Mouse (Mus musculus): ENCODE results near the gene Wdr17. TPM values are rescaled to one million over a fixed set of nuclear protein-coding genes. Genes with fewer than 3 reads are reported as not detected.

Gene Wdr17
- polyA plus RNA-seq, 1 experiment from 2014 or later: not detected

DNA sequence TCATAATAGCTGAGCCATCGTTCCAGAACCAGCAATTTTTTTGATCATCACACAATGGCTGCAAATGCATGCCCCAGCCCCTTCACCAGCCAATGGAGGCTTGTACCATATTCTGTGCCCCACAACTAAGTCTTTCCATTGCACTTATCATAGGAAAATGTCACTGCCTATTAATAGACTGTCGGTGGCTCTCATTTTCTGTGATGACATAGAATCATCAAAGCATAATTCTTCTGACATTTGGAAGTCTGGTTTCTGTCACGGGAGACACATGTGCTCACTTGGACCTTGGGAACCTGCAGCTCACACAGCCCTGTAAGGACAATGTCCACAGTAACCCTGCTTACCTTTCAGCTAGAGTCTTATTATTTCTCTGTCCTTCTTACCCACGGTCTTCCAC, 424 bp downstream of the Wdr17 start:
- no peaks in the 10 kb centered on the region; the same call in 1 of the 2 replicates for H3K9me3 ChIP-seq (replicated peaks; ENCODE audit: control insufficient read depth, low read length)
- no peak overlapping the region for H3K9ac ChIP-seq (ENCODE audit: low read depth, low read length)
- no peak for ATAC-seq (ENCODE audit: low read depth)
- H3K4me1 ChIP-seq (ENCODE audit: control insufficient read depth, low read depth, low read length): no peaks in the 10 kb centered on the region
- H3K4me3 ChIP-seq (ENCODE audit: low read depth, low read length): no peak overlapping the region
- H3K4me2 ChIP-seq (ENCODE audit: low read depth, low read length): no peak overlapping the region
- H3K36me3 ChIP-seq (ENCODE audit: control insufficient read depth, insufficient read depth): no peaks in the 10 kb centered on the region
- 62% methylated on average over 4 of the region's 4 CpGs for WGBS (ENCODE audit: insufficient replicate concordance)
- no peaks in the 10 kb centered on the region for H3K27me3 ChIP-seq (ENCODE audit: control insufficient read depth, insufficient read depth, low read depth, low read length)
- H3K27ac ChIP-seq (ENCODE audit: low read length): no peak overlapping the region

- Histone ChIP-seq H3K4me3 (ENCODE audit: low read depth, low read length) (no peak overlapping the region), H3K4me1 (ENCODE audit: control insufficient read depth, low read depth, low read length) (no peaks in the 10 kb centered on the region), H3K9ac (ENCODE audit: low read depth, low read length) (no peak overlapping the region), H3K27me3 (ENCODE audit: control insufficient read depth, insufficient read depth, low read depth, low read length) (no peaks in the 10 kb centered on the region), H3K27ac (ENCODE audit: low read length) (no peak overlapping the region), H3K9me3 (replicated peaks; ENCODE audit: control insufficient read depth, low read length) (no peaks in the 10 kb centered on the region), H3K36me3 (ENCODE audit: control insufficient read depth, insufficient read depth) (no peaks in the 10 kb centered on the region), H3K4me2 (ENCODE audit: low read depth, low read length) (no peak overlapping the region)
- no peak for ATAC-seq (ENCODE audit: low read depth)
- 63% methylated on average over 4 of the region's 4 CpGs for WGBS (ENCODE audit: insufficient replicate concordance)
Measured at GRCm38 (mm10) chr8:54876458-54876857, 10.5 kb downstream of the Wdr17 start.

GRCm38 (mm10) chr8:54864761-54865064, 22.3 kb downstream of the Wdr17 start:
- Histone ChIP-seq H3K36me3 (ENCODE audit: control insufficient read depth, insufficient read depth) (no peaks in the 10 kb centered on the region), H3K4me1 (ENCODE audit: control insufficient read depth, low read depth, low read length) (no peaks in the 10 kb centered on the region), H3K4me3 (ENCODE audit: low read depth, low read length) (no peak overlapping the region), H3K27ac (ENCODE audit: low read length) (no peak overlapping the region), H3K27me3 (ENCODE audit: control insufficient read depth, insufficient read depth, low read depth, low read length) (no peaks in the 10 kb centered on the region), H3K4me2 (ENCODE audit: low read depth, low read length) (no peak overlapping the region), H3K9ac (ENCODE audit: low read depth, low read length) (no peak overlapping the region), H3K9me3 (replicated peaks; ENCODE audit: control insufficient read depth, low read length) (no peaks in the 10 kb centered on the region)
- 43% methylated on average over 1 of the region's 1 CpGs for WGBS (ENCODE audit: insufficient replicate concordance)
- ATAC-seq (ENCODE audit: low read depth): no peak

- Histone ChIP-seq H3K9me3 (replicated peaks; ENCODE audit: control insufficient read depth, low read length) (no peaks in the 10 kb centered on the region), H3K4me1 (ENCODE audit: control insufficient read depth, low read depth, low read length) (no peaks in the 10 kb centered on the region), H3K4me2 (ENCODE audit: low read depth, low read length) (no peak overlapping the region), H3K9ac (ENCODE audit: low read depth, low read length) (no peak overlapping the region), H3K27me3 (ENCODE audit: control insufficient read depth, insufficient read depth, low read depth, low read length) (no peaks in the 10 kb centered on the region), H3K4me3 (ENCODE audit: low read depth, low read length) (no peak overlapping the region), H3K36me3 (ENCODE audit: control insufficient read depth, insufficient read depth) (no peaks in the 10 kb centered on the region), H3K27ac (ENCODE audit: low read length) (no peak overlapping the region)
- WGBS (ENCODE audit: insufficient replicate concordance): 51% methylated on average over 4 of the region's 4 CpGs
- no peak for ATAC-seq (ENCODE audit: low read depth)
Measured at GRCm38 (mm10) chr8:54864038-54864760, 22.8 kb downstream of the Wdr17 start.

GRCm38 (mm10) chr8:54836029-54836959, 50.7 kb downstream of the Wdr17 start:
- H3K27me3 ChIP-seq (ENCODE audit: control insufficient read depth, insufficient read depth, low read depth, low read length): no peaks in the 10 kb centered on the region
- no peak overlapping the region for H3K4me3 ChIP-seq (ENCODE audit: low read depth, low read length)
- no peak for ATAC-seq (ENCODE audit: low read depth)
- no peaks in the 10 kb centered on the region for H3K36me3 ChIP-seq (ENCODE audit: control insufficient read depth, insufficient read depth)
- no peaks in the 10 kb centered on the region for H3K4me1 ChIP-seq (ENCODE audit: control insufficient read depth, low read depth, low read length)
- H3K9me3 ChIP-seq (replicated peaks; ENCODE audit: control insufficient read depth, low read length): no peaks in the 10 kb centered on the region
- 66% methylated on average over 5 of the region's 5 CpGs for WGBS (ENCODE audit: insufficient replicate concordance)
- H3K4me2 ChIP-seq (ENCODE audit: low read depth, low read length): no peak overlapping the region
- no peak overlapping the region for H3K27ac ChIP-seq (ENCODE audit: low read length)
- H3K9ac ChIP-seq (ENCODE audit: low read depth, low read length): no peak overlapping the region

- H3K9ac ChIP-seq (ENCODE audit: low read depth, low read length): no peak overlapping the region
- H3K4me2 ChIP-seq (ENCODE audit: low read depth, low read length): no peak overlapping the region
- H3K4me3 ChIP-seq (ENCODE audit: low read depth, low read length): no peak overlapping the region
- no peak overlapping the region for H3K27ac ChIP-seq (ENCODE audit: low read length)
- H3K36me3 ChIP-seq (ENCODE audit: control insufficient read depth, insufficient read depth): no peaks in the 10 kb centered on the region
- no peaks in the 10 kb centered on the region for H3K4me1 ChIP-seq (ENCODE audit: control insufficient read depth, low read depth, low read length)
- H3K27me3 ChIP-seq (ENCODE audit: control insufficient read depth, insufficient read depth, low read depth, low read length): no peaks in the 10 kb centered on the region
- 43% methylated on average over 4 of the region's 4 CpGs for WGBS (ENCODE audit: insufficient replicate concordance)
- H3K9me3 ChIP-seq (replicated peaks; ENCODE audit: control insufficient read depth, low read length): no peaks in the 10 kb centered on the region
- no peak for ATAC-seq (ENCODE audit: low read depth)
Measured at GRCm38 (mm10) chr8:54829794-54830426, 57.1 kb downstream of the Wdr17 start.

- no peak overlapping the region for H3K4me2 ChIP-seq (ENCODE audit: low read depth, low read length)
- no peak overlapping the region for H3K27ac ChIP-seq (ENCODE audit: low read length)
- H3K4me3 ChIP-seq (ENCODE audit: low read depth, low read length): no peak overlapping the region
- H3K9me3 ChIP-seq (replicated peaks; ENCODE audit: control insufficient read depth, low read length): no peaks in the 10 kb centered on the region
- no peaks in the 10 kb centered on the region for H3K4me1 ChIP-seq (ENCODE audit: control insufficient read depth, low read depth, low read length)
- ATAC-seq (ENCODE audit: low read depth): no peak
- H3K27me3 ChIP-seq (ENCODE audit: control insufficient read depth, insufficient read depth, low read depth, low read length): no peaks in the 10 kb centered on the region
- no peaks in the 10 kb centered on the region for H3K36me3 ChIP-seq (ENCODE audit: control insufficient read depth, insufficient read depth)
- WGBS (ENCODE audit: insufficient replicate concordance): 51% methylated on average over 2 of the region's 2 CpGs
- no peak overlapping the region for H3K9ac ChIP-seq (ENCODE audit: low read depth, low read length)
Measured at GRCm38 (mm10) chr8:54827974-54828373, 59.0 kb downstream of the Wdr17 start.

GRCm38 (mm10) chr8:54822956-54823355, 64.0 kb downstream of the Wdr17 start:
- WGBS (ENCODE audit: insufficient replicate concordance): 62% methylated on average over 5 of the region's 5 CpGs
- no peak overlapping the region for H3K27ac ChIP-seq (ENCODE audit: low read length)
- H3K36me3 ChIP-seq (ENCODE audit: control insufficient read depth, insufficient read depth): no peaks in the 10 kb centered on the region
- no peaks in the 10 kb centered on the region for H3K27me3 ChIP-seq (ENCODE audit: control insufficient read depth, insufficient read depth, low read depth, low read length)
- H3K4me1 ChIP-seq (ENCODE audit: control insufficient read depth, low read depth, low read length): no peaks in the 10 kb centered on the region
- H3K9me3 ChIP-seq (replicated peaks; ENCODE audit: control insufficient read depth, low read length): no peaks in the 10 kb centered on the region
- no peak for ATAC-seq (ENCODE audit: low read depth)
- no peak overlapping the region for H3K9ac ChIP-seq (ENCODE audit: low read depth, low read length)
- no peak overlapping the region for H3K4me3 ChIP-seq (ENCODE audit: low read depth, low read length)
- no peak overlapping the region for H3K4me2 ChIP-seq (ENCODE audit: low read depth, low read length)

- ATAC-seq (ENCODE audit: low read depth): no peak
- no peak overlapping the region for H3K4me3 ChIP-seq (ENCODE audit: low read depth, low read length)
- H3K27ac ChIP-seq (ENCODE audit: low read length): no peak overlapping the region
- H3K4me2 ChIP-seq (ENCODE audit: low read depth, low read length): no peak overlapping the region
- H3K9ac ChIP-seq (ENCODE audit: low read depth, low read length): no peak overlapping the region
- H3K36me3 ChIP-seq (ENCODE audit: control insufficient read depth, insufficient read depth): no peaks in the 10 kb centered on the region
- no peaks in the 10 kb centered on the region for H3K4me1 ChIP-seq (ENCODE audit: control insufficient read depth, low read depth, low read length)
- H3K27me3 ChIP-seq (ENCODE audit: control insufficient read depth, insufficient read depth, low read depth, low read length): no peaks in the 10 kb centered on the region
- no peaks in the 10 kb centered on the region for H3K9me3 ChIP-seq (replicated peaks; ENCODE audit: control insufficient read depth, low read length)
Measured at GRCm38 (mm10) chr8:54818651-54819050, 68.3 kb downstream of the Wdr17 start.
